Mouse (Mus musculus) kidney, postnatal 4 days (tissue): ENCODE measurements around the gene Olfr279.
"Not testable (repeated sequence)": the region's sequence is repeated elsewhere in the genome, so short reads cannot be mapped to it uniquely, and the experiment has no call there.

Experiments used
- DNase-seq, 2 experiments: peaks; one replicate each; pipeline ENCODE4 v3.0.0; 2021; ENCODE audit warnings: mixed read lengths in 2 of 2

Olfr279 gene

DNA sequence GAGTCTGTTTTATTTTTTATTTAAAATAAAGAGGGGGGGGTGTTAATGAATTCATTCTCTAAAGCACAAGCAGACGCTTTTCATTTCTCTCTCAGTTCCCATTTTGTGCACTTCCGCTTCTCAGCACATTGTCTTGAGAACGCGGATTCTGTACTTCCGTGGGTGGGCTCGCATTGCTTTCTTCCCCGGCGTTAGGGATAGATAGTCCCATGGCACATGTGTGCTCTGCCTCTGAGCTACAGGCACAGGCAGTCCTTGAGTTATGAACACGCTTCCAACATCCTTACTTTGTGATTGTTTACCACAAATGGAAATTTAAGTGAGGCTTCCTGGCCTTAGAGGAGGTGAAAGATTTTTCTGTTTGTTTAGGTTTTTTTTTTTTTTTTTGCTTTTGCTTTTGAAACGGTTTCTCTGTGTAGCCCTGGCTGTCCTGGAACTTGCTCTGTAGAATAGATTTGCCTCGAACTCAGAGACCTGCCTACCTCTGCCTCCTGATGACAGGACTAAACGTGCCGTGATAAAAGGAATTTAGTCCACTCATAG, 19.3 kb downstream of the Olfr279 start:
- DNase-seq, result no peak

- no peak for DNase-seq
Observed at GRCm38 (mm10) chr15:98512232-98512631, 20.0 kb downstream of the Olfr279 start.

DNA sequence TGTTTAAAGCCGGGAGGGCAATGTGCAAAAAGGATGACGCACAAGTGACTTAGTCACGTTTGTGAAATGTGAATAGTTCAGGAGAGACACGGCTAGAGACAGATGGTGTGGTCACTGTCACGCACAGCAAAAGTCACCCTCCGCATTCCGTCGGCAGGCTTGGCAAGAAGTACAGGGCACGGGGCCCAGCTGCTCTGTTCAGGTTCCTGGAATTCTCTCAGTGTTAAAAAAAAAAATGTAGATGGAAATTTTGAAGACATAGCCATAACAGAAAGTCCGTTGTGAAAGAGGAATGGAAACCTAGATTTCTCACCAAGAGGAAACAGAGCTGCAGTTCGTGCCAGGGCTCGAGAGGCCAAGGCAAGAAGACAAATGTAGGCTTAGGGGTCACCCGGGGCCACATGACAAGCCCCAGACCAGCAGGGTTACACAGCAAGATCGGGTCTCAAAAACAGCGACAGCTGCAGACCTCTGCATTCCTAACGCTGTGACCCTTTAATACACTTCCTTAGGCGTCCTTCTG, 20.7 kb downstream of the Olfr279 start:
- peak; percentile 60 to 70 for DNase-seq

- not testable (repeated sequence) for DNase-seq
Observed at GRCm38 (mm10) chr15:98513676-98514075, 21.5 kb downstream of the Olfr279 start.

GRCm38 (mm10) chr15:98514146-98514545, 21.9 kb downstream of the Olfr279 start:
- DNase-seq, result no peak

GRCm38 (mm10) chr15:98514845-98515244, 22.6 kb downstream of the Olfr279 start:
- not testable (repeated sequence) for DNase-seq

- DNase-seq, result peak; percentile 74 to 77
Observed at GRCm38 (mm10) chr15:98517380-98518355, 25.5 kb downstream of the Olfr279 start.

DNA sequence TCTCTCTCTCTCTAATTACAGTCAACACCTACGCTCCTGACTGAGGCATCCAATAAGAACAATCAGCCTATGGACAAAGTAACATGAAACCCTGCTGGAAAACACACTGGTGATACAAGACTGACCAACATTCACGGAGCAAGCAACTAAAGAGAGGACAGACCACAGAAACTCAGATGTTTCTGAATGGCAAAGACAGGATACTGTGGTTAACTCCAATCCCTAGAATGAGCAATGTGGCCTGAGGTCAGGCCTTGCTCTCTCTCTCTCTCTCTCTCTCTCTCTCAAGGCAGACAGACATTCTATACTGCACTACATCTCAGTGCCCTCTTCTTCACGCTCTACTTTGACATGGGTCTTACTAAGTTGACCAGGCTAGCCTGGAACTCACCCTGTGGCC, 29.0 kb downstream of the Olfr279 start:
- no peak for DNase-seq

GRCm38 (mm10) chr15:98526057-98526456, 33.9 kb downstream of the Olfr279 start:
- no peak for DNase-seq

- no peak for DNase-seq
Observed at GRCm38 (mm10) chr15:98527056-98527771, 35.0 kb downstream of the Olfr279 start.

DNA sequence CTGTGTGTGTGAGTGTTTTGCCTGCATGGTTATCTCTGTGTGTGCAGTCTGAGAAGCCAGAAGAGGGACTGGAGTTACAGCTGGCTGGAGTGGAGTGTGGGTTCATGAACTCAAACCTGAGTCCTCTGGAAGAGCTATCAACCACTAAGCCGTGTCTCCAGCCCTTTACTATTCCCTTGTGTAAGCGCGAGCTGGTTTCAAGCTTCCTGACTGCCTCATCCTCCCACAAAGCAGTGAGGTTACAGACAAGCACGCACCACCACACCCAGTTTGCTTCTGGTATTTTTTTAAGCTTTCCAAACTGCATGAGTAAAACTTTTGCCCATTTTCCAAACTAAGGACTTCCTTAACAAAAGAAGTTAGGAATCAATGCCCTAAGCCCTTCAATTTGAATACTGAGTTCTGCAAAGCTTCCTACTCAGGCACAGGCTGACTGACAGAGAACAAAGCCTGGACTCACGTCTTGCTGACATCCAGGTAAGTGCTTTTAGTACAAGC, 35.9 kb downstream of the Olfr279 start:
- no peak for DNase-seq

- DNase-seq, result no peak
Observed at GRCm38 (mm10) chr15:98532281-98532680, 40.1 kb downstream of the Olfr279 start.

GRCm38 (mm10) chr15:98533035-98533531, 40.9 kb downstream of the Olfr279 start:
- DNase-seq, result no peak

DNA sequence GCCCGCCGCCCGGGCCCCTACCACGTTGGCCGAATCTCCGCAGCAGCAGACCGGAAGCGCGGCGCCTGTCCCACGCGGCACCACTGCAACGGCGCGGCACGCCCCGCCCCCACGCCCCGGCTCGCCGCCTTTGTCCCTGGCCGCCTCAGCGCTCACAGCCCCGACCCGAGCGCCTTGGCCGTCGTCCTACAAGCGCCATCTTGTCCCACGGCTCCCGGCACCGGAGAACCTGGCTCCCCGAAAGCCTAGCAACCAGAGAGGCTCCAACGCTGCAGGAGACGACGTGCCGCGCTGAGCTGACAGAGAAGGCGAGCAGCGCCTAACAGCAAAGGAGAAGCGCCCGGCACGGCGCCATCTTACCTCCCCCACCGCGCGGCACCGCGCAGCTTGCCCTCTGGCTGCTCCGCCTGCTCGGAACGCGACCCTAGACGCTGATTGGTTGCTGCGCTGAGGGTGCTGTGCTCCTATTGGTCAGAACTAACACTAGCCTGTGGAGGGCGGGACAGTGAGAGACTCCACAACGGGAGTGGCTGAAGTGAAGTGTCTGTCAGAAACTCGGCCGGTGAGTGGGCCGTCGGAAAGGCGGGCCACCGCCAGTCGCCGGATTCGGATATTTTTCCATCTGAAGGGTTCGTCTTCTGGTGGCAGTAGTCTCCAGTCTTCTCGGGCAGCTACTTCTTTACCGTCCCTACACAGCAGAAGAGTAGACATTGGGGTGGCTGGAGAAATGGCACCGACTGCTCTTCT, 41.9 kb downstream of the Olfr279 start, which contains the start of gene Kansl2:
TSS of gene Kansl2 (minus strand) at position 384 of the 747 bp plus-strand sequence.
- DNase-seq, result peak; percentile 97 to 98

DNA sequence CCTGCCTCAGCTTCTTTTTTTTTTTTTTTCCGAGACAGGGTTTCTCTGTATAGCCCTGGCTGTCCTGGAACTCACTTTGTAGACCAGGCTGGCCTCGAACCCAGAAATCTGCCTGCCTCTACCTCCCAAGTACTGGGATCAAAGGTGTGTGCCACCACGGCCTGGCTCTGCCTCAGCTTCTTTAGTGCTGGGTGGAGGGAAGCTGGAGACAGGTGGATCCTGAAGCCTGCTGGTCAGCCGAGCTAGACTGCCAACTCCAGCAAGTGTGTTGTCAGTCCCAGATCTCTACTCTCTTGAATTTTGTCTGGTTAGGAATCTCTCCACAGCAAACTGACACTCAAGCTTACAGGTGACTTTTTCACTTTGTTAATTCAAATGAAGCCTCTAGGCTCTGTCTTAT, 43.7 kb downstream of the Olfr279 start:
- DNase-seq, result no peak

DNA sequence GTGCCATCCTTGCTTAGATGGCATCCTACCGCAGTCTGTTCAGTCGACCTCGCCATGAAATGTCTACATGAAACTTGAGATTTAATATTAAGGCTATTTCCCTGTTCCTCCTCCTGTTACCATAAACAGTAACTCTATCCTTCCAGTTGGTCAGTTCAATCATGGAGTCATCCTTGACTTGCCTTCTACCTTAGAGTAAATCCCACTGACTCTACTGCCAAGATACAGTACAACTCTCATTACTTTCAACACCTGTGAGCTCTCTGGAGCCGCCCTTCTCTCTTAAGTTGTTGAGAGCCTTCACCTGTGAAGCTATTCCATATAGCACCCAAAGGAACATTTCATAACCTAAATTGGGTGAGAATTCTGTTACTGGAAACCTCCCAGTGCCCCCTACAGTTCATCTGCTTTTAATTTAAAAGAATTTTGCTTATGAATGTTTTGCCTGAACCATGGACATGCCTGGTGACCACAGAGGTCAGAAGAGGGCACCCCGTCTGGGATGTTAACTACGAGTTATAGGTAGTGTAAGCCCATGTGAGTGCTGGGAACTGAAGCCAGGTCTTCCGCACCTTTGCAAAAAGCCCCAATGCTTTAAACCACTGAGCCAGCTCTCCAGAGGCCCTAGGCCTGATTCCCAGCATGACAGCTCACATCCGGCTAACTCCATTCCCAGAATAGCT, 44.8 kb downstream of the Olfr279 start:
- DNase-seq, result no peak

- DNase-seq, result no peak
Observed at GRCm38 (mm10) chr15:98537923-98538322, 45.7 kb downstream of the Olfr279 start.

DNA sequence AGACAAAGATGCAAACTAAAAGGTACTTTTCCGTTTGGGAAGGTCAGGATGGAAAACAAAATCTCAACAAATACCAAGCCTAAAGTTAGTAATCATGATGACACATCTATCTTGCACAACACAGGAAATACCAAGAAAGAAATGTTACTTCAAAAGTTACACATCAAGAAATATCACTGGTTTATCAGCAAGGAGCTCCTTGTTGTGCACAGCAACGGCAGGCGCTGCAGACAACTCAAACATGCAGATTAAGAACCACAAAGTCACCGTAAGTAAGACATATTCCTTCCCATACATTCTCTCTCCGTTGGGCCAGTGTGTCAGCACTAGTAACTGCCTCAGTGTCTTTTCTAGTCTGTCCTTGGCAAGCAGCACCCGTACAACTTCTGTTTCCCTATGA, 48.9 kb downstream of the Olfr279 start:
- no peak for DNase-seq

DNA sequence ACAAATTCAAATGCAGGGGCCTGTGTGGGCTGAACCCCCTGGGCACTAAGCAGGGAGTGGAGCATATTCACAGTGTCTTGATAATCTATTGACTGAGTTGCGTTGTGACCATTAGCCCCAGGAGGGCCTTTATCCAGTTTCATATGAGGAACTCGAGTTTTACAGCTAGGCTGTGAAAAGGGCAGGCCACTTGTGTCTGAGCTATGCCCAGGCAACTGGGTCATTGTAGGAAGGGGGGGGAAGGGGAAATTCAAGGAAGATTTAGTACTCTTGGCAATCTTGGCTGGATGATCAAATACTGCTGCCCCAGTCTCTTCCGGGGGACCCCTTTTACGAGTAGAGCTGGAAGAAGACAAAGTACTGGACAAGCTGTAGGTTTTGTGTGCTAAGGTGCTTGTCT, 51.1 kb downstream of the Olfr279 start:
- DNase-seq, result no peak

DNA sequence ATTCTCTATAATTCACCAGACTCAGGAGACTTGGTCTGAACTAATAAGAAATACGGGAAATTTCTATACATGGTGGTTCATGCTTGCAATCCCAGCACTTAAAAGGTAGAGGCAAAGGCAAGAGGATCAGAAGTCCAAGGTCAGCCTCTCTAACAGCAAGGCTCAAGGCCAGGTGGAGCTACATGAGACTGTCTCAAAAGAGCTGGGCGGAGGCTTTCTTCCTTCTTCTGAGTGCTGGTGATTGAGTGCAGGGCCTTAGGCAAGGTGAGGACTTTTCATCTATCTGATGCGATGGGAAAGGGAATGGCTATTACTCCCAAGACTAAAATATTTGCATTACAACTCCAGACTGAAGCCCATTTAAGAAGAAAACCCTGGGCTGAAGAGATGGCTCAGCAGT, 52.9 kb downstream of the Olfr279 start:
- no peak for DNase-seq

DNA sequence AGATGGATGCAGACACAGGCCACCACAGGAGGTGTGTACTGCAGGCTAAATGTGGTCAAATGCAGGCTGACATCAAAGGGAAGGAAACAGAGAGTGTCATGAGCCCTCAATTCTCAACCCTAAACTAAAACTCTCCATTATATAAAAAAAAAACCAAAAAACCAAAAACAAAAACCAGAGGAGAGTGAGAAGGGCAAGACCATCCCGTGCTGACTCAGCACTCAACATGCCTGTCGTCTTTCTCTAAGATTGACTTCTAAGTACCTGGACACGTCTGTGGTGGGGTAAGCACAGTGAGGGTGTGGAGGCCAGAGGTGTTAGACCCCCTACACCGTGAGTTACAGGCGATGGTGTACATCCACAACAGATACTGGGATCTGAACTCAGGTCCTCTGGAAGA, 54.6 kb downstream of the Olfr279 start:
- DNase-seq, result no peak
